Mouse (Mus musculus) kidney, adult 2 months (tissue): ENCODE data around the gene Hoxc5.

Source experiments
- CTCF ChIP-seq: fragments of 200-500 bp; conservative IDR thresholded peaks from 2 replicates; pipeline ENCODE4 v1.5.1; 2011; ENCODE audit warnings: low read depth, mild to moderate bottlenecking, control low read depth, low read length, moderate library complexity, mixed read lengths; ENCODE audit not compliant: insufficient read depth, insufficient read length
- POLR2A ChIP-seq: fragments of 200-500 bp; IDR thresholded peaks from one replicate; pipeline ENCODE4 v1.6.1; 2011; ENCODE audit warnings: low read depth, low read length, control low read depth

DNA sequence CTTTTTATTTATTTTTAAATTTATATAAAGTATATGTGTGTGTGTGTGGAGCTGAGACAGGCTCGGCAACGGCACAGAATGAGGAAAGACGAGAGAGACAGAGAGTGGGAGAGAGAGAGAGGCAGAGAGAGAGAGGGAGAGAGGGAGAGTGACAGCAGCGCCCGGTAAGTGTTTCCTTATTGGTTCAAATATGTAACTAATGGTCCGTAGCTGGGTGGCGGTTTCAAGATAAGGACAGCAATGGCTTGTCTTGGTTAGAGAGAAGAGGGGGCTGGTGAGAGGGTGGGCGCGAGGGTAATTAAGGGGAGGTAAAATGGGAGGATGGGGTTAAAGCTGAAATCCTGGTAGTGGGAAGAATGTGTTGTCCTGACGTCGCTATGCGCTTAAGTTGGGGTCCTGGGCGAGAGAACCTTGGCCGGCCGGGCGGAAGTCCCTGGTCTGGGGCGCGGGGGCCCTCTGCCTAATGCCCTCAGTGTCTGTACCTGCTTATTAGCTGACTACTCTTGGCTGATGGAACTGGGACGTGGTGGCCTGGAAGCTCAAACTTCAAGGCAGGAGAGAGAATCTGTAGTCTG, 31.5 kb downstream of the Hoxc5 start:
- TF ChIP-seq POLR2A (no peak), CTCF (no peak)
